Mouse (Mus musculus): Measurements from ENCODE around the gene Brox. TPM values are rescaled to one million over a fixed set of nuclear protein-coding genes. Genes with fewer than 3 reads are reported as not detected.

The Brox gene
- polyA plus RNA-seq, 1 experiment, result not detected

- H3K27ac ChIP-seq (ENCODE audit: insufficient read depth, low read depth, low read length), result no peak overlapping the region
- no peak overlapping the region for H3K4me3 ChIP-seq (ENCODE audit: insufficient read depth, low read depth, low read length)
- TF ChIP-seq CTCF (IDR thresholded peaks at IDR 0.05; ENCODE audit: insufficient read depth, low read depth, low read length) (no peak), POLR2A (IDR thresholded peaks at IDR 0.05; ENCODE audit: insufficient read depth, low read depth, low read length) (no peak)
- no peaks in the 10 kb centered on the region for H3K4me1 ChIP-seq (ENCODE audit: control insufficient read depth, insufficient read depth, low read length)
- 73% methylated on average over 10 of the region's 10 CpGs for WGBS
Measured at GRCm38 (mm10) chr1:183252574-183252973, 44.5 kb downstream of the Brox start.

GRCm38 (mm10) chr1:183251818-183252217 is 45.3 kb downstream of the Brox start:
- TF ChIP-seq POLR2A (IDR thresholded peaks at IDR 0.05; ENCODE audit: insufficient read depth, low read depth, low read length) (no peak), CTCF (IDR thresholded peaks at IDR 0.05; ENCODE audit: insufficient read depth, low read depth, low read length) (no peak)
- Histone ChIP-seq H3K27ac (ENCODE audit: insufficient read depth, low read depth, low read length) (no peak overlapping the region), H3K4me1 (ENCODE audit: control insufficient read depth, insufficient read depth, low read length) (no peaks in the 10 kb centered on the region), H3K4me3 (ENCODE audit: insufficient read depth, low read depth, low read length) (no peak overlapping the region)
- 92% methylated on average over 2 of the region's 2 CpGs for WGBS

GRCm38 (mm10) chr1:183250612-183251011 is 46.5 kb downstream of the Brox start:
- 71% methylated on average over 4 of the region's 4 CpGs for WGBS
- no peaks in the 10 kb centered on the region for H3K4me1 ChIP-seq (ENCODE audit: control insufficient read depth, insufficient read depth, low read length)
- no peak overlapping the region for H3K4me3 ChIP-seq (ENCODE audit: insufficient read depth, low read depth, low read length)
- TF ChIP-seq POLR2A (IDR thresholded peaks at IDR 0.05; ENCODE audit: insufficient read depth, low read depth, low read length), result no peak
- no peak for TF ChIP-seq CTCF (IDR thresholded peaks at IDR 0.05; ENCODE audit: insufficient read depth, low read depth, low read length)
- no peak overlapping the region for H3K27ac ChIP-seq (ENCODE audit: insufficient read depth, low read depth, low read length)

- WGBS, result 52% methylated on average over 1 of the region's 1 CpGs
- no peak overlapping the region for H3K4me3 ChIP-seq (ENCODE audit: insufficient read depth, low read depth, low read length)
- no peaks in the 10 kb centered on the region for H3K4me1 ChIP-seq (ENCODE audit: control insufficient read depth, insufficient read depth, low read length)
- TF ChIP-seq CTCF (IDR thresholded peaks at IDR 0.05; ENCODE audit: insufficient read depth, low read depth, low read length), result no peak
- no peak overlapping the region for H3K27ac ChIP-seq (ENCODE audit: insufficient read depth, low read depth, low read length)
Measured at GRCm38 (mm10) chr1:183248144-183248543, 48.9 kb downstream of the Brox start.

- WGBS, result 80% methylated on average over 7 of the region's 7 CpGs
Measured at GRCm38 (mm10) chr1:183243293-183243692, 53.8 kb downstream of the Brox start.

GRCm38 (mm10) chr1:183237901-183238300 is 59.2 kb downstream of the Brox start:
- H3K4me1 ChIP-seq (ENCODE audit: control insufficient read depth, insufficient read depth, low read length), result no peaks in the 10 kb centered on the region
- 18% methylated on average over 2 of the region's 2 CpGs for WGBS
- TF ChIP-seq POLR2A (IDR thresholded peaks at IDR 0.05; ENCODE audit: insufficient read depth, low read depth, low read length) (no peak), CTCF (IDR thresholded peaks at IDR 0.05; ENCODE audit: insufficient read depth, low read depth, low read length) (no peak)
- H3K4me3 ChIP-seq (ENCODE audit: insufficient read depth, low read depth, low read length), result no peak overlapping the region
- H3K27ac ChIP-seq (ENCODE audit: insufficient read depth, low read depth, low read length), result no peak overlapping the region

More at GRCm38 (mm10) chr1:183243293-183243692, 53.8 kb downstream of the Brox start:
- Histone ChIP-seq H3K27ac (ENCODE audit: insufficient read depth, low read depth, low read length) (no peak overlapping the region), H3K4me3 (ENCODE audit: insufficient read depth, low read depth, low read length) (no peak overlapping the region), H3K4me1 (ENCODE audit: control insufficient read depth, insufficient read depth, low read length) (no peaks in the 10 kb centered on the region)
- no peak for TF ChIP-seq POLR2A (IDR thresholded peaks at IDR 0.05; ENCODE audit: insufficient read depth, low read depth, low read length)

- H3K4me1 ChIP-seq (ENCODE audit: control insufficient read depth, insufficient read depth, low read length), result no peaks in the 10 kb centered on the region
- 88% methylated on average over 5 of the region's 5 CpGs for WGBS
- H3K27ac ChIP-seq (ENCODE audit: insufficient read depth, low read depth, low read length), result no peak overlapping the region
- no peak for TF ChIP-seq POLR2A (IDR thresholded peaks at IDR 0.05; ENCODE audit: insufficient read depth, low read depth, low read length)
- no peak overlapping the region for H3K4me3 ChIP-seq (ENCODE audit: insufficient read depth, low read depth, low read length)
Measured at GRCm38 (mm10) chr1:183236460-183236859, 60.6 kb downstream of the Brox start.

- TF ChIP-seq CTCF (IDR thresholded peaks at IDR 0.05; ENCODE audit: insufficient read depth, low read depth, low read length) (no peak), POLR2A (IDR thresholded peaks at IDR 0.05; ENCODE audit: insufficient read depth, low read depth, low read length) (no peak)
- Histone ChIP-seq H3K27ac (ENCODE audit: insufficient read depth, low read depth, low read length) (no peak overlapping the region), H3K4me1 (ENCODE audit: control insufficient read depth, insufficient read depth, low read length) (no peaks in the 10 kb centered on the region), H3K4me3 (ENCODE audit: insufficient read depth, low read depth, low read length) (no peak overlapping the region)
- WGBS, result 86% methylated on average over 11 of the region's 11 CpGs
Measured at GRCm38 (mm10) chr1:183233679-183234174, 63.3 kb downstream of the Brox start.

- TF ChIP-seq CTCF (IDR thresholded peaks at IDR 0.05; ENCODE audit: insufficient read depth, low read depth, low read length), result no peak
- TF ChIP-seq POLR2A (IDR thresholded peaks at IDR 0.05; ENCODE audit: insufficient read depth, low read depth, low read length), result no peak
- Histone ChIP-seq H3K4me3 (ENCODE audit: insufficient read depth, low read depth, low read length) (no peak overlapping the region), H3K27ac (ENCODE audit: insufficient read depth, low read depth, low read length) (no peak overlapping the region), H3K4me1 (ENCODE audit: control insufficient read depth, insufficient read depth, low read length) (no peaks in the 10 kb centered on the region)
- 88% methylated on average over 7 of the region's 7 CpGs for whole genome bisulfite sequencing
Measured at GRCm38 (mm10) chr1:183232985-183233678, 63.9 kb downstream of the Brox start.

All from olfactory bulb, adult 2 months (tissue).